Mouse (Mus musculus) v-Abl transformed pro-B cells (cell line): Measurements from ENCODE around the gene Tomm20.

Experiments
- in situ Hi-C, 2 experiments: fragments of 400-800 bp; cut with MboI; formaldehyde crosslinking; loops; one replicate each; pipeline ENCODE4 v1.15.1; 2025; ENCODE audit not compliant: unreplicated experiment in 2 of 2

The Tomm20 gene

DNA sequence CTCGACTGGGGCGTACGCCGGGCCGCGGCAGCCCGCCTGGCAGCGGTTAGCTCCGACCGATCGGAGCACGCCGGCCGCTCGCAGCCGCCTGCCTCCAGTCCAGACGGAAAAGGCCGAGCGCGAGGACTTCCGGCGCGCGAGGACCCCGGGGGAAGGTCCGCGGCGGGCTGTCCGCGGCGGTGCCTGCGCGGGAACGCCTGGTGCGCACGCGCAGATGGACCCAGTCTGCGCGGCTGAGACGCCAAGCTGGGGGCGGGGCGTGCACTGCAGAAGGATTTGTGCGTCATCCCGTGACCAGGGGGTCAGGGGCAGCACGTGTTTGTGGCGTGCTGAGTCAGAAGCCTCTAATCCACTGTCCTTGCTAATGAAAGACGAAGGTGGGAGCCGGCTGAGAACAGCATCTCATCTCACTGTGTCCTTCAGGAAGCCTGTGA, at the start of gene Tomm20:
TSS of gene Tomm20 (minus strand) at position 115 of the 434 bp plus-strand sequence.
- in situ Hi-C loops, result loop anchor here in 1 of 2 experiments (25.0 kb wide), 1 partner anchor 2008 kb away; the partner anchor contains the start of gene Egln1

DNA sequence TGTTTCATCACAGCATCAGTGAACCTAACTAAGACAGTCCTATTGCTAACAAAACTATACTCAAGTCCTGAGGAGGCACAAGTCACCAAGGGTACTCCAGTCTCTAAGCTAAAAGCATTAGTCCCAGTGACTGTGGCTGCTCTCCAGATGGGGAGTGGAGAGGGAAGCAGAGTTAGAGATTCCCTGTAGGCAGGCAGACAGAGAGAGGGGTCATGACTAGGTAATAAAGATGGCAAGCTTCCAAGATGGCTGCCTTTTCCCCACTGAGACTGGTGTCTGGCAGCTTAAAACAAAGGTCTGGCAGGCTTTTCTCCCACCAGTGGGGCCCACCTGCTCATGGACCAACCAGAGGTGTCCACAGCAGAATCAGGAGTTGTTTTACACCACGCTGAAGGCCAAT, 48.9 kb upstream of the Tomm20 start:
- in situ Hi-C loops, result loop anchor here (25.0 kb wide), 4 partner anchors 907 to 1718 kb away; no protein-coding TSS in a partner anchor

GRCm38 (mm10) chr8:126989363-126990153, 43.9 kb upstream of the Tomm20 start:
- in situ Hi-C loops, result loop anchor here (10.0 to 25.0 kb wide), 6 partner anchors 155 to 1723 kb away; no protein-coding TSS in a partner anchor

DNA sequence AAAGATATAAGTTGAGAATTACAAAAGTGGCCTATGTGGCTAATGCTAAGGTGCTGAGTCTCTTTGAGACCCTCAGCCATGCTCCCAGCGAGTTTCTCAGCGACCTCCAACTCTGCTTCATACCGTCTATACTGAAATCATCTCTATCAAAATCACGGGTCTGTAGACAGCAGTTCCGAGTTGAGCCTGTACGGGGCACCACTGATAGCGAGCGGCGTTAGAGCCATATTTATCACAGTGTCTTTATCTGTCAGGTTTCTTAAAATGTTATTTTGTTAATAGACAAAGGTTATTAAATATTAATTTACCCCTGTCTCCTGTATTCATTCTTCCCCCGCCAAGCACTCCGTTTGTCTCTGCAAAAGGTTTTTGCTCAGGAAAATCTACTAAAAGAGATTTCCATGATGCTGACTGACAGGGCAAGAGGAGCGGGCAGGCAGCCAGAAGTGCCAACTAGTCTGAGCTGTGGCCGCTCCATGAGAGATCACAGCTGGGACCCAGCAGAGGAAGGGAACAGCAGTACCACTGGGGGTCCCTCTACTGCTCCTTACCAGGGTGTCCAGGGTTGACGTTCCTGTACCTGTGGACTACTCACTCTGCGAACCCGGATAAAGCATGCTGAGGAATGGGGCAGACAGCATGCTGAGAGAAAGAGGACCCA, 42.8 kb upstream of the Tomm20 start:
- in situ Hi-C loops, result loop anchor here (10.0 to 25.0 kb wide), 6 partner anchors 156 to 1724 kb away; no protein-coding TSS in a partner anchor

DNA sequence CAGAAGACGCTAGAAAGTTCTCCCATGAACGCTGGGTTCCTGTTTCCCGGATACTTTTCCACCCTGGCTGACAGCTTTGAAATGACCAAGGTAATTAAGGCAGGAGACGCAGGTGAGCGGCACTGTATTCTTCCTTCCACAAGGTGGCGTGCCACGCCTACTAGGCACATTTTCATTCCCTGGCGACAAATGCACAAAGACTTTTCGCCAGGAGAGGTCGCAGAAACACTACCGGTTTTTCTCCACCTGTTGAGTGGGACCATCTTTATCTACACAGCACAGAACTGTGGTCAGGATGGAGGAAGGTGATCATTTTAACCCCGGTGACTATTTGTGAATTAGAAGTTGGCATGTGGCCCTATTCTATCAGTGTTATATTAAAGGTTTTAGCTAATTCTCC, 40.9 kb upstream of the Tomm20 start:
- in situ Hi-C loops, result loop anchor here (10.0 to 25.0 kb wide), 6 partner anchors 158 to 1726 kb away; no protein-coding TSS in a partner anchor

- in situ Hi-C loops, result loop anchor here (10.0 to 25.0 kb wide), 6 partner anchors 165 to 1732 kb away; no protein-coding TSS in a partner anchor
Measured at GRCm38 (mm10) chr8:126980046-126980445, 34.4 kb upstream of the Tomm20 start.

DNA sequence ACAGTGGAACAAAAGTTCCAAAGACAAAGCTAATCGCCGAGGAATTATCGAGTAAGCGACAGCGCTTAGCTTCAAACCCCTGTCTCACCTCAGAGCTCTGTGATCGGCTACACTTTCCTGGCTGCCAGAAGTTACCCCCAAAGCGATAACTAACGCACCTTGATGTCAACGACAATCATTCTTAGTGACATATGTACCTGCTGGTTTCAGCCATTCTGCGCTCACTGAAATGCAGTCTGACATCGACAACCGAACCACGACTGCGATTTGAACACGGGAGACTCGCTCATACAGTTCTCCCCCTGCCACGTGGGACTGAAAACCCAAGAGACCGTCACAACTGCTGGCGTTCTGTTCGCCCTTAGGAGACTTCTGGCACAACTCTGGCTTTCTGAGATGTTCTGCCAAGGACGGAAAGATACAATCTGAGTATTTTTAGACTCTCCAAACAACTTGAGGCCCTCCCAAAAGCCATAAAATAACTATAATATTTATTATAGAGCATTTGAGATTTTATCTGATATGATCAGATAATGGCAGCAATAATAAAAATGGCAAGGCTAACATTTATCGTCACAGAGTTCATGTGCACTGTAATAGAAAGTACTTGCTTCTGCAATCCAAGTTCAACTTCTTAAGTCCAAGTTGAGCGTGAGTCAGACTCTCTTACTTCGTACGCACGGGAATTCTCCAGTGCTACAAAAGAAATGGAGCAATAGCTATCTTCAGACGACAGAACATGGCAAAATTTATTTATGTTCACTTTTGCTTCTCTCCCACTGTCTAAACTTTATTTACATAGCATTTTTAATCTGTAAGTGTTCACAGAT, 33.7 kb upstream of the Tomm20 start:
- in situ Hi-C loops, result loop anchor here (5.0 to 25.0 kb wide), 7 partner anchors 47 to 1733 kb away; no protein-coding TSS in a partner anchor

DNA sequence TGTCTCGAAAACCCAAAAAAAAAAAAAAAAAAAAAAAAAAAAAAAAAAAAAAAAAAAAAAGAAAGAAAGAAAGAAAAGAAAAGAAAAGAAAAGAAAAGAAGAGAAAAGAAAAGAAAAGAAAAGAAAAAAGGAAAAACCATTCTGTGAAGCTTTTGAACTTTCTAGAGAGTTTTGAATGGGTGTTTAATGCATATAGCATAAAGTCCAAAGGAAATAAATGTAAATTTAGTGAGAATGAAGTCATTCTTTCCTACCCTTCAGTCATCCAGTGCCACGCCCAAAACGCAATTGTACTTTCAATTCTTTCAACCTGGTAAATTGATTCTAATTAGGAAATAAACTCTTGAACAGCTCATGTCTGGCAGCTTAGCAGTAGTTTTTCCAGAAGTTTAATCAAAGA, 32.9 kb upstream of the Tomm20 start:
- in situ Hi-C loops, result loop anchor here (5.0 to 25.0 kb wide), 7 partner anchors 46 to 1734 kb away; no protein-coding TSS in a partner anchor

DNA sequence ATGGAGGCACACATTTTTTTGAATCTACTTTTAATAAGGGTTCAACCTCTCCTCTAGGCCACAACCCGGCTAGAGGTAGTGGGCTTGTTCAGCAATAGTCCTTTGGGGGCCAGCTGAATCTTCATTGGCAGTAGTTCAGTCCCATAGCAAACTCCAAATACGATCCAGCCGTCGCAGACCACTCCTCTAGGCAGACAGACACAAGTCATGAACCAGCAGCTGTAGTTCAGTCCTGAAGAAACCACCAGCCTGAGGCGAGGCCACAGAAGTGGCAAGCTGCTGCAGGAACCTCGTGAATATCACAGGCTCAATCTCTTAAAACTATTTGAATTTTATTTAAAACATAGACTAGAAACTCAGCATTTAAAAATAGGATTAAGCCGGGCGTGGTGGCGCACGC, 32.4 kb upstream of the Tomm20 start:
- in situ Hi-C loops, result loop anchor here (5.0 to 25.0 kb wide), 7 partner anchors 46 to 1734 kb away; no protein-coding TSS in a partner anchor

DNA sequence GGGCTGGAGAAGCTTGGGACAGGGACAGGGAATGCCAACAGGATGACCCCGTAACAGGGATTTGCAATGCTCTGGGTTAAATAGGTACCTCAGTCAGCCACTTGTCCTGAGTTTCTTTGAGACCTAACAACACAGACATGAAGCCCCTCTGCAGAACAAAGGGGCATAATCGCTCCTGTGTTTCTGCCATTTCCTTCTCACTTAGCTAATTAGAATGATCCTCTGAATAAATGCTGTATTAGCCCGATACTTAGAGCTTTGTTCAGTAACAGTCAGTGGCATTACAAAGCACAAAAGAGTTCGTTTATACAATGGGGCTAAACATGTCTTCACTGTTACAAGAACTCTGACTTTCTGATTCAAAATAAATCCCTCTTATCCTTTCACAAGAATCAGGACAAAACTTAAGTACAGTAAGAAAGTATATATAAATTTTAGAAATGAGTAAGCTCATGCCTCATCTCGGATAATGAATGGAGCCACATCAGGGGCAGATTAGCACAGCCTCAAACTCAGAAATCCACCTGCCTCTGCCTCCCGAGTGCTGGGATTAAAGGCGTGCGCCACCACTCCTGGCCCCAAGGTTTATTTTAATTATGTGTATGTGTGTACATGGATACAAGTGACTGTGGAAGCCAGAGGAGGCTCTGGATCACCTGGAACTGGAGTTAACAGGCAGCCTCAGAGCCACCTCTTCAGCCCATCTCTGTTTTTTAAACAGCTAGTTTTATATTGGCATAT, 31.1 kb upstream of the Tomm20 start:
- in situ Hi-C loops, result loop anchor here (5.0 to 25.0 kb wide), 7 partner anchors 44 to 1736 kb away; no protein-coding TSS in a partner anchor

DNA sequence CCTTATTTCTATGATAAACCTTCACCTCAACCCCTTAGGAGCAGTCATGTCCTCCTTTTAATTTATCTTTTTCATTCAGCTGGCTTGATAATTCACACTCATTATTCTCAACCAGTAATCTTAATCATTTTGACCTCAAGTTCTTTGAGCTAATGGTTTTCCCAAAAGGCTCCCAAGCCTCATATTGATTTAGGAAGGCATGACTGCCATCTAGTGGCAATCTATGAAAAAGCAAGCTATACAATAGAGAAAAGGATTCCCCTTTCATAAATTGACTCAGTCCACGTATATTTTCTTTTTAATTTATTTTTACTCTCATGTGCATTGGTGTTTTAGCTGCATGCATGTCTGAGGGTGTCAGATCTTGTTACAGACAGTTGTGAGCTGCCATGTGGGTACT, 30.1 kb upstream of the Tomm20 start:
- in situ Hi-C loops, result loop anchor here (5.0 to 25.0 kb wide), 7 partner anchors 43 to 1737 kb away; no protein-coding TSS in a partner anchor

DNA sequence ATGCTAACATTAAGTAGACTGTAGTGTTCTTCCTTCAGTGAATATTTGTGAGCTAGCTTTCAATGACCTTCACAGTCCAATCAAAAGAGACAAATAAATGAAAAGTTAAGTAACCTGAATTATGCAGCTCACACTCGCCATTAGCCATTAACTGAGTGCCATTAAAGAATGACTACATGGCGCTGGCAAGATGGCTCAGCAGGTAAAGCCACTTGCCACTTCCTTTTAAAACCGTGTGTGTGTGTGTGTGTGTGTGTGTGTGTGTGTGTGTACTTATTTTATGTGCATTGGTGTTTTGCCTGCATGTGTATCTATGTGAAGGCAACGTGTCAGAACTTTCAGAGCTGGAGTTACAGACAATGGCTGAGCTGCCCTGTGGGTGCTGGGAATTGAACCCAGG, 28.9 kb upstream of the Tomm20 start:
- in situ Hi-C loops, result loop anchor here (10.0 to 25.0 kb wide), 3 partner anchors 710 to 1887 kb away; partner anchors contain the start of gene Itgb1 (in 1 of the 2)

DNA sequence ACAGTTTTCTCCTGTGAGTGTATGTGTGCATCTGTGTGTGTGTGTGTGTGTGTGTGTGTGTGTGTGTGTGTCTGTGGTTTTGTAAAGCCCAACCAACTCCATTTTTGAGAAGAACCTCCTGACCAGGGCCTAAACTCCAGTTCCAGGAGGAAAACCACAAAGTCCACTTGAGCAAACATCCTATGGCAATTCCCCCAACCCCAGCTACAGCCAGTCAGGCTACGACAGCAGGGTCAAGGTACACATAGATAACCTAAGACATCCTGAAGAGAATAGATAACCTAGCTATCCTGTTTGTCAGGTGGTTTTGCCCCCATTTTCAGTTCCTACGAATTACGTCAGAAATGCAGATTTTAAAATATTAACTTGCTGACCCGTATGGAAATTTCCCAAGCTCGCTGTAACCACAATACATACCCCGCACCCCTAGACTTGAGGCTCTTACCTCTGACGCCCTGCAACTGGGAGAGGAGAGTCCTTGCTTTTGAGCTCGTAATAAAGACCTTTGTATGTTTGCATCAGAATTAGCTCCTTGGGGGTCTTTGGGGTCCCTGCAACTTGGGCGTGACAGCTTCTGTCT, 28.1 kb upstream of the Tomm20 start:
- in situ Hi-C loops, result loop anchor here (10.0 to 25.0 kb wide), 3 partner anchors 709 to 1886 kb away; partner anchors contain the start of gene Itgb1 (in 1 of the 2)

DNA sequence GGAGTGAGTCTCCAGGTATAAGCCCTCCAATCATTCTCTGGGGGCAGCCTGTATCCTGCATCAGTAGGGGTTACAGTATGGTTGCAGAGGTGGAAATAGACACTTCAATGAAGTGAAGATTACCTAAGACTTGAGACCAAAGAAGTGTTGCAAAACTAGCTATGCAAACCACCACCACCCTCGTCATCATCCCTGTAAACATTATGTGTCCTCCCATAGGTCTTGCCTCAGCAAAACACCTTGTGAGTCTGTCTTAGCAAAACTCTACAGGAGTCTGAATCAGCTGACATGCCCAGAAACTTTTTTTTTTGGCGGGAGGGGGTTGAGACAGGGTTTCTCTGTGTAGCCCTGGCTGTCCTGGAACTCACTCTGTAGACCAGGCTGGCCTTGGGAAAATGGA, 27.0 kb upstream of the Tomm20 start:
- in situ Hi-C loops, result loop anchor here (10.0 to 25.0 kb wide), 3 partner anchors 708 to 1885 kb away; partner anchors contain the start of gene Itgb1 (in 1 of the 2)

DNA sequence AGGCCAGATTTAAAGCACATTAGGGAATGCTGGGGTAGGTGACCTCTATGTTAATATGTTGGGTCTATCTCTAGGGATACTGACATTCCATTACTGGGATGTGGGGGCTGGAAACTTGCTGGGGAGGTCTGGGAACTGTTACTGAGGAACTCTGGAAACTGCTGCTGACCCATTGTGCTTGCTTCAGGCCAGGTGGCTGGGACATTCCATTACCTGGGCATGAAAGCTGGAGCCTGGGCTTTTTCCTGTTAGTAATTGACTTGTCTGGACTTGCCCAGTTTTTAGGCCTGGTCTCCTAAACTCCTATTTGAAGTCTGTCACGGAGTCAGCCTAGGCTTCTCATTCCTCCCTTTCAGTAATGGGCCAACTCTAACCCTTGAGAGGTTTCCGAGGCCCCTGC, 26.5 kb upstream of the Tomm20 start:
- in situ Hi-C loops, result loop anchor here (10.0 to 25.0 kb wide), 3 partner anchors 707 to 1885 kb away; partner anchors contain the start of gene Itgb1 (in 1 of the 2)

DNA sequence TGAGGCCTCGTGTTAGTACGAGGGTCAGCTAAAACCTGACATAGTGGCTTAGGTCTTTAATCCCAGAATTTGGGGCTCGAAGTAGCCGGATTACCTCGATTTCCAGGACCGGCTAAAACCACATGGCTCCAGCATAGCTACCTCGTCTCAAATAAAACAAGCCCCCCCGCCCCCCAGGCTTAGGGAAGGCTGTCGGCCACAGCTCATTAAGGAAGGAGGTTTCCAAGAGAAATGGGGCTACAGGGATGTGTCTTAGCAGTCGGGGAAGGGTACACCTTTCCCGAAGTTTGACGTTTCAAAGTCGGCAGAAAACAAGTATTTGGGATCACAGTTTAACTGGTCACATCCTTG, 25.6 kb upstream of the Tomm20 start:
- in situ Hi-C loops, result loop anchor here (10.0 to 25.0 kb wide), 3 partner anchors 706 to 1884 kb away; partner anchors contain the start of gene Itgb1 (in 1 of the 2)

- in situ Hi-C loops, result loop anchor here (10.0 to 25.0 kb wide), 3 partner anchors 706 to 1883 kb away; partner anchors contain the start of gene Itgb1 (in 1 of the 2)
Measured at GRCm38 (mm10) chr8:126970579-126971313, 25.1 kb upstream of the Tomm20 start, which contains the start of gene Rbm34. Rbm34 (minus strand) TSS chr8:126971071.

DNA sequence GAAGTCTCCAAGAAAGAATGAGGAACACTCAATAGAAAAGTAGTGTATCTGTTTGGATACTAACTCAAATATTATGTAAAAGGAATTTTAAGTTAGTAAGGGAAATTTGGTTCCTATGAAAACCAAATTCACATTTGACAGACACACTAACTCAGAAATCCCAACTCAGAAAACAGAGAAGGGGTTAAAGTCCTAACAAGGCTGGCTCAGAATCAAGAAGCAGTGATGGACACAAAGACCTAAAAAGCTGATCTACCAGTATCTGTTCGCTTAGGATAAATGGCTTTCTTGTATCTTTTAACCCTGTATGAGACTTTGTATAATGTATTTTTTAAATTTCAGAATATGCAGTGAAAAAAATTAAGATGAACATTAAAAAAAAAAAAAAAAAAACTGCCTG, 23.9 kb upstream of the Tomm20 start:
- in situ Hi-C loops, result loop anchor here in 1 of 2 experiments (25.0 kb wide), 2 partner anchors 1718 to 1882 kb away; partner anchors contain the start of gene Itgb1
